Mouse (Mus musculus) kidney, postnatal 25 days (tissue): Measurements from ENCODE around the gene Nrtn.

Experiments
- DNase-seq, 2 experiments: peaks; one replicate each; pipeline ENCODE4 v3.0.0; 2021; ENCODE audit warnings: mixed read lengths in 2 of 2

Nrtn gene

DNA sequence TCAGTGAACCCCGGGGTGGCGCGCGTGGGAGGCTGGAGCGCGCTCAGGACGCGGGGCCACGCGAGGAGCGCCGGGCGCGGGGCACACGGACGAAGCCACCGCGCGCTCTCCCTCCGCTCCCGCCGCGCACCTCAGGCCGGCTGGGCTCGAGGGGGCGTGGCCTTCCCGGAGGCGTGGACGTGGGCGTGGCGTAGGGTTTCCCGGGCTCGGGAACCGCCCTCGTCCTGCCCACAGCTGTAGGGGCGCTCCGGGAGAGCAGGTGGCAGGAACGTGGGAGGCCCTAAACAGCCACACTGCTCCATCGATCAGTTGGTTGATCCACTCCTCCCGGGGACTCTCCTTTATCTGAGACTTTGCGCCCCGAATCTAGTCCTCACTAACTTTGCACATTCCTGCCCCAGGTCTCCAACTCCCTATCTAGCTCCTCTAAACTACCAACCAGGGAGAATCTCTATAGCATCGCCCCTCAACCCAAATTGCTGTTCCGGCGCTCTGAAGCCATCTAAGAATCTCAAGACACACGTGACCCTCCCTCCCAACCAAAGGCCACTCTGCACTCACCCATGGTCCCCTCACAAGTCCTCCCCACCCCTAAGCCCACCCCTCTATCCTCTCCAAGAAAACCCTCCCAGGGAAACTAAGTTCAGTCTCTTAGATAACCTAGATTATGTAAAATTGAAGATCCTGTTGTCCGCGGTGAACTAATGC, at the start of gene Nrtn:
Gene Nrtn, minus strand, starts transcription at position 115 of the 708 bp plus-strand sequence.
- peak; percentile 95 to 96 for DNase-seq

- no peak for DNase-seq
These were observed 48.5 kb upstream of the Nrtn start for GRCm38 (mm10) chr17:56805784-56806183.

GRCm38 (mm10) chr17:56804952-56805351, 47.6 kb upstream of the Nrtn start:
- DNase-seq: no peak

DNA sequence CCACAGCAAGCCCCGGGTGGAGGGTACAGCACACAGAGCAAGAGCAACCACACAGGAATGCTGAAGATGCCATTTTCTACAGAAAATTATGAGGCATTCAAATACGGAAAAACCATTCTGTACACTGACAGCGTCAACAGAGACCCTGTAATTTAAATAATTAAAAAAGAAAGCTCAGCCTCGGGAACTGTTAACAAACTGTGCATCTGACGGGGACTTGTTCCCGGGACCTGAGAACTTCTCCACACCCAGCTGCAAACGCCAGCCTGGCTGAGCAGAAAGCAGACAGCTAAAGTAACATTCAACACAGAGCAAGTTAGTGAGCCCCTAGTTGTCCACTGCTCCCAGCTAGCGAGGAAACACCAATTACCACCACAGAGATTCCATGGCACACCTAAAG, 44.7 kb upstream of the Nrtn start:
- no peak for DNase-seq

DNA sequence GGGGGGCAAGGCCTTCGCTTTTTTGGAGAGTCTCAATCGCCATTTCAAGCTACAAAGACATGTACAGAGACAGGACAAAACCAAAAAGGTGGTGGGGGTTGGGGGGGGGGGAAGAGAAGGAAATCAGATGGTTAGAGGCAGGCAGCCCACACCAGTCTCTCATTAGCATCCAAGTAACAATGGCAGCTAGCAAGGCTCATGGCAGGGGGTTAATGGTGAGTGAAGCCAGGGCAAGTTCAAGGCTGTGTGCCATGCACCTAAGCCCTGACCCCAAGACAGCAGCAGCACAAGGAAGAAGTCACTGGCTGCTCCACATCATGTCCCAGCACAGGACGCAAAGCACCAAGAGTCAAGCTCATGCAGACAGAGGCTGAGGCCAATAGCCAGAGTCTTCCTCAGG, 41.9 kb upstream of the Nrtn start:
- DNase-seq: no peak

DNA sequence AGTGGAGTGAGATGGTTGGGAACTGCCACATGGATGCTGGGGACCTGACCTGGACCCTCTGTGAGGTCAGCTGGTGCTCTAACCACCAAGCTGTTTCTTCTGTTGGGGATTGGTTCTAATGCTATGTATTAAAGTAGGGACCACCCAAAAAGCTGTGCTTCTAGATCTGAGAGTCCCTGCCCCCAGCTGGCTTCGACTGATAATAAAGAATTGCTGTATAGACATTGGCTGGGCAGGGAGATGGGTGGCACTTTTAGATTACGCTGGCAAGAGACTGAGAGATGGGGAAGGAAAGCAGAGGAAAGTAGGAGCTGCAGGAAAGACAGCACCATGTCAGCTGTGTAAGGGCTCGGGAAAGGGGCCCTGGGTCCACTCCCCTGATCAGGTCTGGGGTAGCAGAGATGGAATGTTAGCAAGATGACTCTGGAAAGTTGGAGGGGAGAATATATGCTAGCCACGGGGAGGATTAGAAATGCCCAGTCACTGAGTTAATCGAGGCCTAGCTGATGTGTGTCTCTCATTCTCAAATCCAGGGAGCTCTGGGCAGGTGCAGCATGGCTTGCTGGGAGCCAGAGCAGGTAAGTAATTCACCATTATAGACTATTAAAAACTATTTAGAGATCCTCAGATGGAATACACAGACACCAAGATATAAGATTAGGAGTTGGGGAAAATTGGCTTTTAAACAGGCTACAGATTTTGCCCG, 36.4 kb upstream of the Nrtn start:
- no peak for DNase-seq

DNA sequence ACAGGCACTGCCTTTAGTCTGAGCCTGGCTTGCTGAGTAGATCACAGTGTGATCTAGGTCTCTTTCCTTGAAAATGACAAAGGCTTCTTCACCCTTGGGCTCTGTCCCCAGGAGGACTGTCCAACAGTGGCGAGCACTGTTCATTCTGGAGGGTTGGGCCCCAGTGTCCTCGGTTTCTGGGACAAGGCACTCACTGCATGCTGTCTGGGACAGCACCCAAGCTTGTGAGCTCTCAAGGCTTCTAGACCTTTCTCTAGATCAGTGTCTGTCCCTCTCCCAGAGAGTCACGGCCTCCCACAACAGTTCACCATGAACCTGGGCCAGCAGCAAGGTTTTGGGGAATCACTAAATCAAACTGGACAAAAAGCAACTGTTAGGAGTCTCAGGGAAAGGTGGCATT, 35.3 kb upstream of the Nrtn start:
- no peak for DNase-seq

DNA sequence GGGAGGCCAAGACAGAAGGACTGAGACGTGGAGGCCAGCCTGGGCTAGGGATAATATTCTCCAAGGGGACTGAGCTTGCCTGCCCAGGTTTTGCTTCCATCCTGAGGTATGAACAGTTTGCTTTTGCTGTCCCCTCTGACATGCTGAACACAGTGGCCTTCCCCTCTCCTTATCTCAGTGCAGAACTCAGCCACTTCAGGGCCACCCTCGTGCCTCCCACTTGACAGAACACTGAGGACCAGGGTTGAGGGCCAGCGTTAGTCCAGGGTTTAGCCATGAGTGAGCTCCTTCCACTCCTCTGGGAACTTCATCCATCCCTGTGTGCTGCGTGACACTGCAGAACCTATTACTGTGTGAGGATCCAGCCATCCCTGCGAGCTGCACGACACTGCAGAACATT, 32.0 kb upstream of the Nrtn start:
- no peak for DNase-seq

DNA sequence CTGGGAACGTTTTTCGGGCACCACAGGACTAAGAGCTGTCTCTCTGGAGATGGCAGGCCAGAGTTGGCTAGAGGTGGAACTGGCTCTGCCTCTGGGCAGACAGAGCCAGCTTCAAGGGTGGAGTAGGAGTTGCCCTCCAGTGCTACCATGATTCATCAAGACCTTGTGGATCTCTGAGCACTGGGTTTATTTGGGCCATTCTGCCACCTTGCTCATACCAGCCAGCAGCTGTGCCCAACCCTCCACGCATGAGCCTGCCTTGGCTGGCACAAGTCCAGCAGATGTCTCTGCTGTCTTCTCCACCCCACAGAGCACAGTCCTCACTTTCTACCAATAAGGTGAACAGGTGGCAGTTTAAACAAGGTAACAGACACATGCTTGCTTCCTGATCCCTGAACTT, 31.6 kb upstream of the Nrtn start:
- DNase-seq: peak in 1 of 2 experiments; percentile 22

GRCm38 (mm10) chr17:56780291-56780978, 23.1 kb upstream of the Nrtn start:
- peak; percentile 72 to 80 for DNase-seq

DNA sequence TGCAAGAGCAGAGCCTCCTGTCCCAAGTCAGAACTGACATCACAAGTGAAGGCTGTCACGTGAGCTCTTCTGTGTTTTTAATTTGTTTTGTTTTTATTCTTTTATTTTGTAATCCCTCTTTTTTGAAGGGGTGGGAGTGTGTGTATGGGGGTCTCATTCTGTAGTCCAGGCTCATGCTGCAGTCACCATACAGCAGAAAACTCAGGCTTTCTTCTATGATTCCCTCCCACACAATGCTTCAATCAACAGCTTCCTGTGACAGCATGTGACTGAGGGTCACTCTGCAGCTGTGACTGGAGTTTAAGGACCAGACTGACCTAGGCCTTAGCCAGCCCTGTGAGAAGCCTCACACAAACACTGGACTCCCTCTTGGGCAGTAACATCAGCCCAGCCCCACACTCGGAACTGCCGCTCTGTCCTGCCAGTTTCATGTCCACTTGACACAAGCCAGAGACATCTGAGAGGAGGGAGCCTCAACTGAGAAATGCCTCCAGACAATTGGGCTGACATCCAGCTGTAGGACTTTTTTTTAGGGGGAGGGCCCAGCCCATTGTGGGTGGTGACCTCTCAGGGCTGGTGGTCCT, 21.5 kb upstream of the Nrtn start:
- no peak for DNase-seq

DNA sequence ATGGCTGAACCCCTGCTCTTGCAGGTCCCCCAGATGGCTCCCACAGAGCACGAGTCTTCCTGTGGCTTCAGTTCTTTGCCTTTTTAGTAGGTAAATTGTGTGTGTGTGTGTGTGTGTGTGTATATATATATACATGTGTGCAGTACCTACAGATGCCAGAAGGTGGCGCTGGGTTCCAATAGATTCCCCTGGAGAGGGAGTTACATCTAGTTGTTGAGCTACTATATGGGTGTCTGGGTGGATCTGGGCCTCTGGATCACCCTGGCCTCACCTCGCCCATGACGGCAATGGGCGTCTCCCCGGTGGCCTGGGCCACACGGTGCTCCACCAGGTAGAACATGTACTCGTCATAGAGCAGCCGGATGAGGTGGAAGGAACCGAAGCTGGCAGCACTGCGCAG, 20.2 kb upstream of the Nrtn start:
- peak in 1 of 2 experiments; percentile 32 for DNase-seq

DNA sequence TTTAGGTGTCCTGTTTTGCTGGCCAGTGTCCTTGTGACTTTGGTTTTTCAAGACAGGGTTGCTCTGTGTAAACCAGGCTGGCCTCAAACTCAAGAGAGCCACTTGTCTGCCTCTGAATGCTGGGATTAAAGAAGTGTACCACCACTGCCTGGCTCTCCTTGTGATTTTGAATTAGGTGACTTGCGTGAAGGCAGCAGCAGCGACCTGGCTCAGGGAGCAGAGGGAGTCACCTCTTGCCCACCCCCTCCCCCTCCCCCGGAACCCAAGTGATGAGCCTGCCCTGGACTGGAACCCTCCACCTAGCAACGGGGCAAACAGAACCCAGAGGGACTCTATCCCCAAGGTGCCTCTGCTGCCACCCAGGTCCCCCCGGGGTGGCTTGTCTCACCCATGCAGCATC, 12.6 kb upstream of the Nrtn start, which contains the start of gene Prr22:
Gene Prr22, plus strand, starts transcription at position 301 of the 400 bp plus-strand sequence.
- no peak for DNase-seq

DNA sequence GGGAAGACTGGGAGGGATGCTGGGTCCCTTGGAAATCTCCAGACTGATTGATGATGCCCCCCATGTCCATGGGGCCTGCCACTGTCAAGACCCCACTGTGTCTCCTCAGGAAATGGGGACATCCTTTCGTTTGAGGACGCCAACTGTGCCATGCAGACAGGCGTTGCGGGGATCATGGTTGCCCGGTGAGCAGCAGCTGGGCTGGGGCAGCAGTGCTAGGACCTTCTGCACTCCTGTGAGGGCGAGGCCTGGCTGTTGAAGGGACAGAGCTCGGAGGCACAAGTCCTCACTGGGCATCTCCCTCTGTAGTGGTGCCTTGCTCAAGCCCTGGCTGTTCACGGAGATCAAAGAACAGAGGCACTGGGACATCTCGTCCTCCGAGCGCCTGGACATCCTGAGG, 11.6 kb upstream of the Nrtn start:
- DNase-seq: no peak

DNA sequence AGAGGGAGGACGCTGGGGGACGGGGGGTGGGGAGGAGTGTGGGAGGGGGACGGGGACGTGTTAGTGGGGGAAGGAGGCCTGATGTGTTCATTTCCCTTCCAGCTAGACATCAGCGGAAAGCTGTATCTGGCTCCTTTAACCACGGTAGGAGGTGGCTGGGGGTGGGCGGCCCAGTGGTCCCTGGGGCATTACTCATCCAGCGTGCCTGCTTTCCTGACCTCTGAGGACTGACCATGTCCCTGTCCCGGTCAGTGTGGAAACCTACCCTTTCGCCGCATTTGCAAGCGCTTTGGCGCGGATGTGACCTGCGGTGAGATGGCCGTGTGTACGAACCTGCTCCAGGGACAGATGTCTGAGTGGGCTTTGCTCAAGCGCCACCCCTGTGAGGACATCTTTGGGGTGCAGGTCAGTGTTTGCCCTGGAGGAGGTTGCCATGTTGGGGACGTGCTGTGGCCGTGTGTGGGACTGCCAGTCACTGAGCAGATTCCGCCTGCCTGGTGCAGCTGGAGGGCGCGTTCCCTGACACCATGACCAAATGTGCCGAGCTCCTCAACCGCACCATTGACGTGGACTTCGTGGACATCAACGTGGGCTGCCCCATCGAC, 10.3 kb upstream of the Nrtn start:
- no peak for DNase-seq

DNA sequence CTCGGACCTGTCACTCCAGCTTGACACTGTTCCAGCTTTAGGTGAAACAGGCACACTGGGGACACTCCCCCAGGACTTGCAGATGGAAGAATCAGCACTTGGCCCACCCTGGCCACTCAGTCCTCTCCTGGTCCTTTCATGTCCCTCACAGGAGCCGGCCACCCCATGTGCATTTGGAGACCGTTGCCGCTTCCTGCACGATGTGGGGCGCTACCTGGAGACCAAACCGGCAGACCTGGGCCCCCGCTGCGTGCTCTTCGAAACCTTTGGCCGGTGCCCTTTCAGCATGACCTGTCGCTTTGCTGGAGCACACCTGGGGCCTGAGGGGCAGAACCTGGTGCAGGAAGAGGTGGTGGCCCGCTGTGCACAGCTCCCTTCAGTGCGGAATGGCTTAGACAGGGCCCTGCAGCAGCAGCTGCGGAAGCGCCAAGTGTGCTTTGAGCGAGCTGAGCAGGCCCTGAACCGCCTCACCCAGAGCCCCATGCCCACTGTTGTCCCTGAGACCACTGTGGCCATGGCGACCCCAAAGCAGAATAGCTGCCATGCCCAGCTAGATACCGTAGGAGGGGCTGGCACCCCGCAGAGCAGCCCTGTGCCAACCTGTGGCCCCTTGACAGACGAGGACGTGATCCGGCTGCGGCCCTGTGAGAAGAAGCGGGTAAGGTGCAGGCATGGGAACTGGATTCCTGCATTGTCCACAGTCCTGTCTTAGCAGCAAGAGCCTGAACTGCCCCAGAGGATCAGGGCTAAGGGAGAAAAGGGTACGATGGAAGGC, 9.5 kb upstream of the Nrtn start:
- DNase-seq: peak in 1 of 2 experiments; percentile 36

DNA sequence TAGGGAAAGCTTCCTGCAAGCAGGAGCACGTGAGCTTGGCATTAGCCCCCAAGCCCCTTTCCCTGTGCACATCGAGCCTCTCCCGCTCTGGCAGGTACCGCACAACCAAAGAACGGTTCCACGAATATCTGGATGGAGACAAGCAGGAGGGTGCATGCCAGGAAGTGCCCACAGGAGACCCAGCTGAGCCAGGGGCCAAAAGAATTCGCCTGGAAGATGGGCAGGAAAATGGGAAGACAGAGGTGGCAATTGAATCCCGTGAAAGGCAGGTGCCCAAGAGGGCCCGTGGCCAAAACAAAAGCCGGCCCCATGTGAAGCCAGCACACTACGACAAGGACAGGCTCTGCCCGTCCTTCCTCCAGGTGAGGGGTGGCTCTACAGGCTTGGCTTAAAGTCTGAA, 8.1 kb upstream of the Nrtn start:
- DNase-seq: no peak

GRCm38 (mm10) chr17:56764474-56765354, 7.4 kb upstream of the Nrtn start, which contains the start of gene Dus3l:
Gene Dus3l, plus strand, starts transcription at chr17:56764757.
- peak; percentile 87 to 94 for DNase-seq

DNA sequence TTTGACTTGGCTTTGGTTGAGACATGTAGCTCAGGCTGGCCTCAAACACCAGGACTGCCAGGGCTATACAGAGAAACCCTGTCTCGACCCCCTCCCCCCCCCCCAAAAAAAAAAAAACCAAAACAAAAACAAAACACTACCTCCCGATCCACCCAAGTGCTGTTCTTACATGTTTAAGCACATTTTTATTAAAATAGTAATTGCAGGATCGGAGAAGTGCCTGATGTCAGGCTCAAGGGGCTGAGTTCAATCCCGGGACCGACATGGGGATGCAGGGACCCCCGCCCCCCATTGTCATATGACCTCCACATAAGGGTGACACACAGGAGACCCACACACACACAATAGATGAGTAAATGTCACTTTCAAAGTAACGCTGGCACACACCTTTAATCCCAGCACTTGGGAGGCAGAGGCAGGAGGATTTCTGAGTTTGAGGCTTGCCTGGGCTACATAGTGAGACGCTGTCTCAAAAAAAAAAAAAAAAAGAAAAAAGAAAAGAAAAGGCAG, 6.5 kb upstream of the Nrtn start:
- peak in 1 of 2 experiments; percentile 33 for DNase-seq
